Mouse (Mus musculus): ENCODE results near the gene Foxc2.

Gene Foxc2

GRCm38 (mm10) chr8:121086004-121086900 is 29.7 kb upstream of the Foxc2 start:
- no peak for DNase-seq (ENCODE audit: low read depth in 2 of 2, low spot score in 2 of 2)

GRCm38 (mm10) chr8:121088281-121088680 is 27.7 kb upstream of the Foxc2 start:
- DNase-seq (ENCODE audit: low read depth in 2 of 2, low spot score in 2 of 2), result no peak

- no peak for DNase-seq (ENCODE audit: low read depth in 2 of 2, low spot score in 2 of 2)
Observed at GRCm38 (mm10) chr8:121088871-121089630, 26.9 kb upstream of the Foxc2 start.

- DNase-seq (ENCODE audit: low read depth in 2 of 2, low spot score in 2 of 2), result no peak
Observed at GRCm38 (mm10) chr8:121089631-121090380, 26.2 kb upstream of the Foxc2 start.

- DNase-seq (ENCODE audit: low read depth in 2 of 2, low spot score in 2 of 2), result no peak
Observed at GRCm38 (mm10) chr8:121090716-121091115, 25.3 kb upstream of the Foxc2 start.

- DNase-seq (ENCODE audit: low read depth in 2 of 2, low spot score in 2 of 2), result no peak
Observed at GRCm38 (mm10) chr8:121092141-121092540, 23.8 kb upstream of the Foxc2 start.

GRCm38 (mm10) chr8:121092627-121093026 is 23.3 kb upstream of the Foxc2 start:
- DNase-seq (ENCODE audit: low read depth in 2 of 2, low spot score in 2 of 2), result peak; percentile 50 to 62

GRCm38 (mm10) chr8:121093496-121093895 is 22.5 kb upstream of the Foxc2 start:
- DNase-seq (ENCODE audit: low read depth in 2 of 2, low spot score in 2 of 2), result no peak

- DNase-seq (ENCODE audit: low read depth in 2 of 2, low spot score in 2 of 2), result peak; percentile 65 to 75
Observed at GRCm38 (mm10) chr8:121104049-121104818, 11.7 kb upstream of the Foxc2 start.

- DNase-seq (ENCODE audit: low read depth in 2 of 2, low spot score in 2 of 2), result peak; percentile 96 to 98
Observed at GRCm38 (mm10) chr8:121107668-121108656, 8.0 kb upstream of the Foxc2 start, which contains the start of gene Mthfsd. Gene Mthfsd (minus strand): TSS chr8:121108392.

GRCm38 (mm10) chr8:121108657-121109056 is 7.3 kb upstream of the Foxc2 start:
- no peak for DNase-seq (ENCODE audit: low read depth in 2 of 2, low spot score in 2 of 2)

GRCm38 (mm10) chr8:121111145-121111907 is 4.6 kb upstream of the Foxc2 start:
- no peak for DNase-seq (ENCODE audit: low read depth in 2 of 2, low spot score in 2 of 2)

GRCm38 (mm10) chr8:121113261-121113660 is 2.7 kb upstream of the Foxc2 start:
- peak; percentile 96 to 98 for DNase-seq (ENCODE audit: low read depth in 2 of 2, low spot score in 2 of 2)

- no peak for DNase-seq (ENCODE audit: low read depth in 2 of 2, low spot score in 2 of 2)
Observed at GRCm38 (mm10) chr8:121115136-121115535, 835 bp upstream of the Foxc2 start.

- no peak for DNase-seq (ENCODE audit: low read depth in 2 of 2, low spot score in 2 of 2)
Observed at GRCm38 (mm10) chr8:121116591-121117185, 717 bp downstream of the Foxc2 start.

GRCm38 (mm10) chr8:121117186-121117651 is 1.2 kb downstream of the Foxc2 start:
- DNase-seq (ENCODE audit: low read depth in 2 of 2, low spot score in 2 of 2), result no peak

- DNase-seq (ENCODE audit: low read depth in 2 of 2, low spot score in 2 of 2), result no peak
Observed at GRCm38 (mm10) chr8:121117906-121118305, 1.9 kb downstream of the Foxc2 start.
